Mouse (Mus musculus) stomach, embryonic 14.5 days (tissue): ENCODE measurements around the gene Akap8l. TPM values are rescaled to one million over a fixed set of nuclear protein-coding genes. Genes with fewer than 3 reads are reported as not detected.

ENCODE experiments used
- ATAC-seq: fragments of 200-750 bp; cut with Nextera tagmentation; 2 replicates; pipeline ENCODE4 v1.8.0; 2017; ENCODE audit warnings: low read depth, moderate TSS enrichment; ENCODE audit not compliant: insufficient number of reproducible peaks, insufficient read depth, low FRiP score
- H3K27ac ChIP-seq: fragments of 300-500 bp; sonication (generic); 2 replicates; pipeline ENCODE4 v1.5.1; 2014; ENCODE audit warnings: mild to moderate bottlenecking, low read length, moderate library complexity, mixed read lengths
- H3K27me3 ChIP-seq: fragments of 300-500 bp; sonication (generic); 2 replicates; pipeline ENCODE4 v1.6.1; 2014; ENCODE audit warnings: low read length, control low read depth, mixed read lengths; ENCODE audit not compliant: control insufficient read depth, insufficient read depth
- H3K36me3 ChIP-seq: fragments of 300-500 bp; sonication (generic); 2 replicates; pipeline ENCODE4 v1.6.1; 2014; ENCODE audit warnings: mild to moderate bottlenecking, control low read depth, low read length, moderate library complexity, mixed read lengths; ENCODE audit not compliant: control insufficient read depth, insufficient read depth
- H3K4me1 ChIP-seq: fragments of 300-500 bp; sonication (generic); 2 replicates; pipeline ENCODE4 v1.6.1; 2014; ENCODE audit warnings: low read length, control low read depth, mixed read lengths; ENCODE audit not compliant: control insufficient read depth, insufficient read depth
- H3K4me2 ChIP-seq: fragments of 300-500 bp; sonication (generic); replicated peaks from 2 replicates; pipeline ENCODE4 v1.6.1; 2014; ENCODE audit warnings: low read depth, low read length, control low read depth
- H3K4me3 ChIP-seq: fragments of 300-500 bp; sonication (generic); 2 replicates; pipeline ENCODE4 v1.5.1; 2014; ENCODE audit warnings: low read depth, low read length, control low read depth
- H3K9ac ChIP-seq: fragments of 300-500 bp; sonication (generic); replicated peaks from 2 replicates; pipeline ENCODE4 v1.6.1; 2014; ENCODE audit warnings: low read depth, mild to moderate bottlenecking, control low read depth, low read length, moderate library complexity, mixed read lengths
- H3K9me3 ChIP-seq: fragments of 300-500 bp; sonication (generic); 2 replicates; pipeline ENCODE4 v1.6.1; 2016; ENCODE audit warnings: low read depth, low read length, control low read depth; ENCODE audit not compliant: control insufficient read depth
- WGBS: fragments of 180-500 bp; shearing (Covaris S2); extraction: QIAGEN DNeasy Blood & Tissue Kit; methylation state at CpG from one replicate; pipeline ENCODE4 v1.1.7; 2014; 5-methylcytosine and 5-hydroxymethylcytosine counted together
- polyA plus RNA-seq: library from polyadenylated mRNA; unstranded; fragments of >200 nt; fragmentation: Nextera tagmentation; extraction: Ambion mirVana; gene quantifications from 2 replicates; pipeline ENCODE4 v1.2.1, GENCODE M21; 2014

Akap8l gene
- polyA plus RNA-seq = 84.3 and 88.6 TPM in 2 replicates

- peaks cover 9% of the 10 kb centered on the region; the same call in 1 of the 2 replicates for H3K4me1 ChIP-seq
- peak within 1 kb of the TSS; percentile 43 for H3K9ac ChIP-seq
- WGBS = under 1% methylated on average over 37 of the region's 37 CpGs
- ATAC-seq = peak; percentile 99
- no peaks in the 10 kb centered on the region for H3K27me3 ChIP-seq
- peak within 1 kb of the TSS; percentile 63 for H3K4me2 ChIP-seq
- H3K9me3 ChIP-seq = no peaks in the 10 kb centered on the region
- H3K27ac ChIP-seq = peak within 1 kb of the TSS; percentile 17; the same call in 1 of the 2 replicates
- peak within 1 kb of the TSS; percentile 90 for H3K4me3 ChIP-seq
- H3K36me3 ChIP-seq = peaks cover 17% of the 10 kb centered on the region
Measured at GRCm38 (mm10) chr17:32350382-32350983, at the start of gene Akap8l. Gene Akap8l, minus strand, starts transcription at chr17:32350607.

GRCm38 (mm10) chr17:32396266-32396665 is 45.9 kb upstream of the Akap8l start:
- no peaks in the 10 kb centered on the region for H3K36me3 ChIP-seq
- peak overlapping the region; percentile 15; the same call in 1 of the 2 replicates for H3K4me3 ChIP-seq
- WGBS = 5% methylated on average over 37 of the region's 37 CpGs
- ATAC-seq = no peak
- H3K9me3 ChIP-seq = no peaks in the 10 kb centered on the region
- peak overlapping the region; percentile 39 for H3K4me2 ChIP-seq
- peaks cover 64% of the 10 kb centered on the region for H3K27me3 ChIP-seq
- H3K4me1 ChIP-seq = no peaks in the 10 kb centered on the region
- no peak overlapping the region for H3K9ac ChIP-seq
- no peak overlapping the region for H3K27ac ChIP-seq

- Histone ChIP-seq H3K4me2 (no peak overlapping the region), H3K36me3 (no peaks in the 10 kb centered on the region), H3K27ac (no peak overlapping the region), H3K9me3 (no peaks in the 10 kb centered on the region), H3K4me3 (no peak overlapping the region), H3K9ac (no peak overlapping the region), H3K27me3 (peaks cover 66% of the 10 kb centered on the region), H3K4me1 (no peaks in the 10 kb centered on the region)
- no peak for ATAC-seq
- WGBS = 89% methylated on average over 10 of the region's 10 CpGs
Measured at GRCm38 (mm10) chr17:32393944-32394343, 43.5 kb upstream of the Akap8l start.

DNA sequence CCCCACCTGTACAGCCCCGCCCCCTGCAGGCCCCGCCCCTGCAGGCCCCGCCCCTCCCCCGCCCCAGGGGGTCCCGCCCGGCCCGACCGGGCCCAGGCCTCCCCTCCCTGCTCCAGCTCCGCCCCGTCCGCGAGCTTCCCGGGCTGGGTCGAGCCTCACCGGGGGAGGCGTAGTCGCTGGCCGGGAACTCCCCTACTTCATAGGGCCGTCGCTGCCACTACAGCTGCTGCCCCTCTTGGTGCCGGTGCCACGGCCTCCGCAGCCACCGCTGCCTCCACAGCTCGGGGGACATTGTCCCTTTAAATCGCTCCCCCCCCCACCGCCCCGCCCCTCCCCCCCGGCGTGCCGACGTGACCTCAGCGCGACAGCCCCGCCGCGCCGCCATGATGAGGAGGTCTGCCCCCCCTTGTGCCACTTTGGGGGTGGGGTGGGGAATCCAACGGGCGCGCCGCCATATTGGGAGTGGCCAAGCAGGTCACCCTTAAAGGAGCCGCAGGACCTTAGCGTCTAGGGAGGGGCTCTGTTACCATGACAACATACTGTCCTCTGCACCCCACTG is 38.8 kb upstream of the Akap8l start, which contains the start of gene Wiz:
TSS of gene Wiz (minus strand) at position 339 of the 559 bp plus-strand sequence.
- WGBS = under 1% methylated on average over 23 of the region's 44 CpGs
- H3K4me2 ChIP-seq = peak within 1 kb of the TSS; percentile 64
- peak; percentile 87 for ATAC-seq

DNA sequence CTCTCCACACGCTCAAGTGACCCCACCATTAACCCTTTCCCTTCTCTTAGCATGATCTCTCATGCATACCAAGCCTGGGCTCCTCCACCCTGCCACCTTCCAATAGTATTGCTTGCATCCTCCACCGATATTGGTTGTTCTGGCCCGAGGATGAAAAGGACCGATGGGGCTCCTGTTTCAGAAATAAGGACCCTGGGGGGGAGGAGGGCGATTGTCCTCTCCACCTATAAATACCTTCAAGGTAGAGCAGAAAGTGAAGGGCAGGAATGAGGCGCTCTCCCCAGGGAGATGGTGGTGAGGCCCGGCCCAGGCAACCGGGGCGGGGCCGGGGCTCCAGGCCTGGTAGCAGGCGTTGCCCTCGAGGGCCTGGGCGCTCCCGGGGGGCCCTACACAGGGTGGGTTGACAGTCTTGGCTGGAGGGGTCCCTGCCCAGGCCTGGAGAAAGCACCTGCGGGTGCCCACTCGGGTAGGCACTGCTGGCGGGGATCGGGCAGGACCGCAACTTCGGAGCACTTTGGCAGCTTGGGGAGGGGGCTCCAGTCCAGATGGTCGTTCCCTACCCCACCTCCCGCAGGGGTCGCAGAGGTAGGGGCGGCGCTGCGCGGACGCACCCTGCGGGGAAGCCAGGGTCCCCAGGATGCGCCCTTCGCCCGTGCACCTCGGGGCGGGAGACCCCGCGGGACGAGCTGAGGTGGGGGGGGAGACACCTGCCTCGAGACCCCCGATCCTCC is 38.1 kb upstream of the Akap8l start:
- no peaks in the 10 kb centered on the region for H3K4me1 ChIP-seq
- H3K36me3 ChIP-seq = peaks cover 10% of the 10 kb centered on the region; the same call in 1 of the 2 replicates
- 0 out of 2 replicates have a peak overlapping the region, but pooled peaks have one; percentile 22 for H3K27ac ChIP-seq
- H3K4me2 ChIP-seq = peak overlapping the region; percentile 64
- peak overlapping the region; percentile 78 for H3K4me3 ChIP-seq
- H3K9me3 ChIP-seq = no peaks in the 10 kb centered on the region
- whole genome bisulfite sequencing = 1% methylated on average over 39 of the region's 39 CpGs
- H3K27me3 ChIP-seq = peaks cover 19% of the 10 kb centered on the region
- peak; percentile 64 for ATAC-seq
- peak overlapping the region; percentile 50 for H3K9ac ChIP-seq

More for the DNA sequence above, 38.8 kb upstream of the Akap8l start, which contains the start of gene Wiz:
- H3K36me3 ChIP-seq = peaks cover 4% of the 10 kb centered on the region; the same call in 1 of the 2 replicates
- no peaks in the 10 kb centered on the region for H3K9me3 ChIP-seq
- H3K4me3 ChIP-seq = peak within 1 kb of the TSS; percentile 78
- no peaks in the 10 kb centered on the region for H3K4me1 ChIP-seq
- peaks cover 22% of the 10 kb centered on the region for H3K27me3 ChIP-seq
- H3K27ac ChIP-seq = peak within 1 kb of the TSS; percentile 77
- H3K9ac ChIP-seq = peak within 1 kb of the TSS; percentile 50

- 25% methylated on average over 7 of the region's 7 CpGs for WGBS
- ATAC-seq = no peak
- Histone ChIP-seq H3K4me2 (peak overlapping the region; percentile 64), H3K9me3 (no peaks in the 10 kb centered on the region), H3K4me1 (no peaks in the 10 kb centered on the region), H3K27ac (no peak overlapping the region), H3K9ac (no peak overlapping the region; the same call in 1 of the 2 replicates), H3K36me3 (peaks cover 11% of the 10 kb centered on the region; the same call in 1 of the 2 replicates), H3K4me3 (peak overlapping the region; percentile 78), H3K27me3 (peaks cover 14% of the 10 kb centered on the region)
Measured at GRCm38 (mm10) chr17:32387986-32388369, 37.6 kb upstream of the Akap8l start.

- Histone ChIP-seq H3K9me3 (no peaks in the 10 kb centered on the region), H3K4me1 (no peaks in the 10 kb centered on the region), H3K4me3 (no peak overlapping the region), H3K27me3 (peaks cover 9% of the 10 kb centered on the region; the same call in 1 of the 2 replicates), H3K4me2 (no peak overlapping the region), H3K27ac (no peak overlapping the region), H3K36me3 (peaks cover 13% of the 10 kb centered on the region; the same call in 1 of the 2 replicates), H3K9ac (no peak overlapping the region)
- no peak for ATAC-seq
- 72% methylated on average over 9 of the region's 9 CpGs for WGBS
Measured at GRCm38 (mm10) chr17:32386659-32387432, 36.4 kb upstream of the Akap8l start.

- Histone ChIP-seq H3K9me3 (no peaks in the 10 kb centered on the region), H3K4me1 (no peaks in the 10 kb centered on the region), H3K27ac (no peak overlapping the region), H3K27me3 (no peaks in the 10 kb centered on the region), H3K4me2 (no peak overlapping the region), H3K36me3 (peaks cover 18% of the 10 kb centered on the region; the same call in 1 of the 2 replicates), H3K4me3 (no peak overlapping the region), H3K9ac (no peak overlapping the region)
- 94% methylated on average over 5 of the region's 5 CpGs for WGBS
- ATAC-seq = no peak
Measured at GRCm38 (mm10) chr17:32383661-32384060, 33.3 kb upstream of the Akap8l start.
